Mouse (Mus musculus) naive thymus-derived CD4-positive, alpha-beta T cell, adult 5 months (primary cell): ENCODE measurements around the gene Scyl2. TPM values are rescaled to one million over a fixed set of nuclear protein-coding genes. Genes with fewer than 3 reads are reported as not detected.

Experiments used
- polyA plus RNA-seq: library from polyadenylated mRNA; unstranded; fragments of 100-300 nt; shearing (Covaris generic); gene quantifications from one replicate; pipeline ENCODE4 v1.2.1, GENCODE M21; 2017

Gene Scyl2
- 35.2 TPM for polyA plus RNA-seq

DNA sequence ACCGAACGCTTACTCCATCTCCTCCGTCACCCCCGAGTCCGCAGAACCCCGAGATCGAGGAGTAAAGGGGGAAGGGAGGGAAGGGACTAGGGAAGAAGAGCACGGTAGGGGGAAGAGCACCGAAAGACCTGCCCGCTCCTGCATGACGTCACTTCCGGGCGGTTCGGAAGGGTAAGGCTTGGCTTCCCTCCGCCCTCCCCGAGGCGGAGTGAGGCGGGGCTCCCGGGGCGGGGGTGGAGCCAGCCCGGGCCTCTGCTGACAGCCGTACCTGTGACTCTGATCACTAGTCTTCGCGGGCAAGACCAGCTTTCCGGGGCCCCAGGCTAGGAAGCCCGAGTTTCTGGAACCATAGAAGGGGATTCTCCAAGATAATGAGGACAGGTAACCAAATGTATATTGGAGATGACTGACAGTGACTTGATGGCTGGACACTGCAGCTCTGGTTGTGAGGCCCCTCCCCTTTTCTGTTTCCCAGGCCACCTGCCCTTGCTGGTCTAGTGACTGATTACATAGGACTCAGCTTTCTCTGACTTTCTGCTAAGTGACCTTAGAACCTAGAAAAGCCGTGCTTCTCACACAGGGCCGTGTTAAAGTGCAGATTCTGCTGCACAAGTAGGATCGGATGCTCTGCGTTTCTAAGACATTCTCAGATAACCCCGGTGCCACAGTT, at the start of gene Scyl2:
Gene Scyl2, minus strand, starts transcription at position 147 of the 670 bp plus-strand sequence.

DNA sequence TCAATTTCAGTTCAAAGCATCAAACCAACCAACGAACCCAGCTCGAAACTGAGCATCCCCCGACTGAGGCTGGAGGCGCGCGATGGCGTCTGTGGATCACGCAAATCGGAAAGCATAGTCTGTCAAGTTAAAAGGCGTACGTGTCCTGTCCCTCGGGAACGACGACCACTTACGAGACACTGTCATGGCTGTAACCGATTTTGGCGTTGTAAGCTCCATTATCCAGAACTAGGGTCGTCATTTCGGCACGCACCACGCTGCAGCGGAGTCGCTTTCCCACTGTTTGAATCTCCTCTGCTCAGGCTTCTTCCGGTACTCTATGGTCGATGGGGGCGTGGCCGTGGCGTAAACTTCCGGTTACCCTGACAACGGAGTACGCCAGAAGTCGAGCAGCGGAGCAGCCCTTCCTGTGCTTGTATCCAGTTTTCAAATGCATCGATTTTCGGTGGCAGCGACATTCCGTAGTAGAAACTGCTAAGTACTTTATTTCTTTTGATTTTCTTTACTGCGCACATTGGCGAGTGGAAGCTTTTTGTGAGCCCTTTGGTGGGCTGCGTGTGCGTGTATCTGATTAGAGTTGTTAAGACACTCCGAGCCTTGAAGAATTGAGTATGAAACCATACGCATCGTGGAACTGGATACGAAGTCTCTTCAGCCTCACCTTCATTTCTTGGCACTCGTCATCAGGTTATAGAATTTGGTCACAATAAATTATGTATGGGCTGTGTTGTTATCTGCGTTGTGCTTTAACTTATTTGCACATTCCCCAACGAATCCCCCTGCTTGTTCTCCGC, 46.1 kb upstream of the Scyl2 start, which contains the start of gene Actr6:
Gene Actr6, minus strand, starts transcription at position 295 of the 794 bp plus-strand sequence.

DNA sequence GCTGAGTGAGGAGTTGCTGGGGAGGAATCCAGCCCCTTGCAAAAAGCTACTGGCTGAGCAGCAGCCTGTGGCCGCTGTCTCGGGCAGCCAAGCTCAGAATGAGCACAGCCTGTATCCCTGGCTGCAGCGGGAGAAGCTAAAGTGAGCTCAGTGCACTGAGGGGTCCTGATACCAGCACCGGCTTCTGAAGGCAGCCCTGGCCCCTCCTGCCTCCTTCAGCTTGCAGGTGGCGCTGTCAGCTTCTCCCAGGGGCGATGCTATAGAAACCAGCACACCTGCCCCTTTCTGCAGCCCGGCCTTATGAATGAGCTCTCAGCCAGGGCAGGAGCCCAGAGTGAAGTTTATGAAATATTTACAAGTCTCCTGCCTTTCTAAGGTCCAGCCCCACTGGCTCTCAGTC, 65.0 kb downstream of the Scyl2 start, which contains the start of gene Slc17a8:
Gene Slc17a8, minus strand, starts transcription at position 125 of the 400 bp plus-strand sequence.

Other genes with a start within 250 kb of the Scyl2 start
- gene Gas2l3, start 242.3 kb downstream of the Scyl2 start, polyA plus RNA-seq = 0.17 TPM
- not detected for gene Nr1h4, start 152.7 kb downstream of the Scyl2 start, polyA plus RNA-seq
- not detected for gene Slc17a8, start 65.0 kb downstream of the Scyl2 start, polyA plus RNA-seq
- gene Actr6, start 46.0 kb upstream of the Scyl2 start, polyA plus RNA-seq = 30.3 TPM
- 49.9 TPM for gene Uhrf1bp1l, start 58.7 kb upstream of the Scyl2 start, polyA plus RNA-seq
- not detected for gene Anks1b, start 187.2 kb upstream of the Scyl2 start, polyA plus RNA-seq